Mouse (Mus musculus) ES-E14 (cell line): Measurements from ENCODE around the gene Rpl13. TPM values are rescaled to one million over a fixed set of nuclear protein-coding genes. Genes with fewer than 3 reads are reported as not detected.

Experiments
- DNase-seq: peaks from one replicate; pipeline ENCODE4 v3.0.0-alpha.2; 2013; ENCODE audit warnings: low read depth, low spot score
- H3K27ac ChIP-seq: 2 replicates; pipeline ENCODE4 v1.5.1; 2012; ENCODE audit warnings: low read depth, mild to moderate bottlenecking, low read length, moderate library complexity, mixed read lengths; ENCODE audit not compliant: poor library complexity, insufficient read depth, severe bottlenecking
- H3K36me3 ChIP-seq: 2 replicates; pipeline ENCODE4 v1.6.1; 2012; ENCODE audit warnings: mild to moderate bottlenecking, low read length, moderate library complexity, mixed read lengths; ENCODE audit not compliant: control insufficient read depth, poor library complexity, insufficient read depth, severe bottlenecking
- H3K4me1 ChIP-seq, 2 experiments: fragments of 150-350 bp in 1 of 2; sonication (generic) in 1 of 2; 2 replicates each; pipeline ENCODE4 v1.6.1; 2012; ENCODE audit warnings: low read length in 2 of 2, mild to moderate bottlenecking in 1 of 2, mixed read lengths in 1 of 2; ENCODE audit not compliant: control insufficient read depth in 2 of 2, insufficient read depth in 2 of 2, poor library complexity in 1 of 2
- H3K4me3 ChIP-seq, 2 experiments: fragments of 150-350 bp in 1 of 2; sonication (generic) in 1 of 2; 2 replicates each; pipeline ENCODE4 v1.5.1; 2012; ENCODE audit warnings: low read length in 2 of 2, low read depth in 1 of 2, mild to moderate bottlenecking in 1 of 2, mixed read lengths in 1 of 2; ENCODE audit not compliant: insufficient read depth in 1 of 2, poor library complexity in 1 of 2, severe bottlenecking in 1 of 2
- H3K9ac ChIP-seq: 2 replicates; pipeline ENCODE4 v1.6.1; 2012; ENCODE audit warnings: low read depth, mild to moderate bottlenecking, low read length, mixed read lengths; ENCODE audit not compliant: poor library complexity, insufficient read depth, severe bottlenecking
- H3K9me3 ChIP-seq: fragments of 150-350 bp; sonication (generic); 2 replicates; pipeline ENCODE4 v1.6.1; 2012; ENCODE audit warnings: low read depth, mild to moderate bottlenecking, low read length; ENCODE audit not compliant: control insufficient read depth, insufficient read depth
- CHD2 ChIP-seq: IDR thresholded peaks from 2 replicates; pipeline ENCODE4 v1.6.1; 2014; ENCODE audit warnings: mild to moderate bottlenecking, low read depth, low read length, inconsistent platforms
- HCFC1 ChIP-seq: IDR thresholded peaks from 2 replicates; pipeline ENCODE4 v1.6.1; 2012; ENCODE audit warnings: low read length, inconsistent platforms, borderline replicate concordance; ENCODE audit not compliant: insufficient read depth
- MAFK ChIP-seq: IDR thresholded peaks from 2 replicates; pipeline ENCODE4 v1.6.1; 2014; ENCODE audit warnings: mild to moderate bottlenecking, low read depth, low read length, inconsistent platforms; ENCODE audit not compliant: insufficient read depth
- ZC3H11A ChIP-seq: IDR thresholded peaks from 2 replicates; pipeline ENCODE4 v1.6.1; 2012; ENCODE audit warnings: low read depth, mild to moderate bottlenecking, inconsistent platforms, low read length, borderline replicate concordance
- ZNF384 ChIP-seq: IDR thresholded peaks from 2 replicates; pipeline ENCODE4 v1.6.1; 2012; ENCODE audit warnings: low read depth, low read length, inconsistent platforms
- in situ Hi-C, 2 experiments: fragments of 600-800 bp; cut with MboI; formaldehyde crosslinking; loops; one replicate each; pipeline ENCODE4 v1.15.1; 2025; ENCODE audit warnings: low sequenced_read_pairs in 2 of 2, inconsistent platforms in 1 of 2; ENCODE audit not compliant: unreplicated experiment in 2 of 2
- total RNA-seq: library from RNA; depleted of rRNA; stranded (reverse); fragments of 300-350 nt; gene quantifications from 2 replicates; pipeline ENCODE4 v1.2.3, GENCODE M21; 2012

Rpl13 gene
- total RNA-seq, 1 experiment = 2,912 TPM

DNA sequence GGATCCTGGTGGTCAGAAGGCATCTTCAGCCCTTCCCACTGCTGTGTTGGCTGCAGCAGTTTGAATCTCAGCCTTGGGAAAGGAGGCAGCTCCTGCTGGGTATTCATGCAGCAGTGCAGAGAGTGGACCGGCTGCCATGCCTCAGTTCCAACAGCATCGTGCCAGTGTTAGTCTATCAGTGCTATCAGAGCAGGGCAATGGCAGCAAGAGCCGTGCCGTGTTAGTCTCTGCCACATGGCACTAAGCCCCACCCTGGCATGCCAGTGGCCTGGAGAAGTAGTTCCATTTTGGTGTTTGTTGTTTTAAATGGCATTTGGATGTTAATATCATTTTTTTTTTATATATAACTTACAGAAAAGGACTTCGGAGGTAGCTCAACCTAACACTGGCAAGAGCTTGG, 6.8 kb downstream of the Rpl13 start:
- Histone ChIP-seq H3K9me3 (no peaks in the 10 kb centered on the region), H3K9ac (no peak overlapping the region), H3K36me3 (peaks cover 14% of the 10 kb centered on the region), H3K27ac (no peak overlapping the region), H3K4me1 (no peaks in the 10 kb centered on the region), H3K4me3 (no peak overlapping the region)
- no peak for DNase-seq
- no peak for TF ChIP-seq ZNF384
- no peak for TF ChIP-seq CHD2
- in situ Hi-C loops = no loop called here

DNA sequence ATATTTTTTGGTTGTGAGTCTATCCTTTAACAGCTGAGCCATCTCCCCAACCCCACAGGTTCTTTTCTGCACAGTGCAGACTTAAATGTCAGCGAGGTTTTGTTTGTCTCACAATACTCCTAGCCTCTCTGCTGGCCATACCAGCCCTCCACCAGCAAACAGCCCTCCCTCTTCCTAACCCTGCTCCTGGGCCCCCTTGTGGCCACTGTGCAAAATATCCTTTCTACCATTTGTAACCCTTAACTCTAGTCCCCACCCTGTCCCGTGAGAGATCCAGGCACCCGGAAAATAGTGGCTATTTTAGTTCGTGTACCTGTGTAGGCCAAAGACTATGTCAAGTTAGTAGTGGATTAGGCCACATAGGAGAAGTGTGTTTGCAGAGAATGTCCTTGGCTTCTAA, 8.5 kb downstream of the Rpl13 start:
- 0 out of 2 replicates have a peak, but pooled peaks have one; percentile 21 for TF ChIP-seq MAFK
- TF ChIP-seq ZC3H11A = peak; percentile 37; the same call in 1 of the 2 replicates
- 0 out of 2 replicates have a peak, but pooled peaks have one; percentile 8 for TF ChIP-seq ZNF384
- no peak for TF ChIP-seq CHD2
- peak; percentile 80 for DNase-seq
- no peaks in the 10 kb centered on the region for H3K9me3 ChIP-seq
- H3K4me3 ChIP-seq = no peak overlapping the region
- no peaks in the 10 kb centered on the region for H3K4me1 ChIP-seq
- no peak overlapping the region for H3K27ac ChIP-seq
- in situ Hi-C loops = no loop called here
- no peaks in the 10 kb centered on the region for H3K36me3 ChIP-seq
- H3K9ac ChIP-seq = no peak overlapping the region

DNA sequence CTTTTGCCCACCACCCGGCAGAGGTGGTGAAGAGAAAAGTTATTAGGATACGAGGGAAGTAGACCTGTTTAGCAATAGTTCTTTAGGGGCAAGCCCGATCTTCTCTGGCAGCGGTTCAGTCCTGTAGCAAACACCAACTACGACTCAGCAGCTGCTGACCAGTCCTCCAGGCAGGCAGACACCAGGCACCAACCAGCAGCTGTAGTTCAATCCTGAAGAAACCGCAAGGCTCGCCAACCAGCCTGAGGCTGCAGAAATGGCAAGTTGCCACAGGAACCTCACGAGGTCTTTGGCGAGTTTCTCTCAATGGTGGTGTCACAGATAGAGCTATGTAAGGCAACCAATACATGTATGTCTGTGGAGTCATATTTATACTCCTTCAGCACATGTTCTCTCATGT, 10.7 kb downstream of the Rpl13 start:
- Histone ChIP-seq H3K27ac (no peak overlapping the region), H3K36me3 (no peaks in the 10 kb centered on the region), H3K4me1 (peaks cover 0 to 2% of the 10 kb centered on the region in 2 experiments; a peak in 1 of 4 replicates), H3K9ac (no peak overlapping the region), H3K9me3 (no peaks in the 10 kb centered on the region), H3K4me3 (no peak overlapping the region)
- no peak for TF ChIP-seq HCFC1
- no peak for TF ChIP-seq ZC3H11A
- no peak for TF ChIP-seq MAFK
- TF ChIP-seq ZNF384 = no peak
- TF ChIP-seq CHD2 = no peak
- no peak for DNase-seq
- in situ Hi-C loops = no loop called here

DNA sequence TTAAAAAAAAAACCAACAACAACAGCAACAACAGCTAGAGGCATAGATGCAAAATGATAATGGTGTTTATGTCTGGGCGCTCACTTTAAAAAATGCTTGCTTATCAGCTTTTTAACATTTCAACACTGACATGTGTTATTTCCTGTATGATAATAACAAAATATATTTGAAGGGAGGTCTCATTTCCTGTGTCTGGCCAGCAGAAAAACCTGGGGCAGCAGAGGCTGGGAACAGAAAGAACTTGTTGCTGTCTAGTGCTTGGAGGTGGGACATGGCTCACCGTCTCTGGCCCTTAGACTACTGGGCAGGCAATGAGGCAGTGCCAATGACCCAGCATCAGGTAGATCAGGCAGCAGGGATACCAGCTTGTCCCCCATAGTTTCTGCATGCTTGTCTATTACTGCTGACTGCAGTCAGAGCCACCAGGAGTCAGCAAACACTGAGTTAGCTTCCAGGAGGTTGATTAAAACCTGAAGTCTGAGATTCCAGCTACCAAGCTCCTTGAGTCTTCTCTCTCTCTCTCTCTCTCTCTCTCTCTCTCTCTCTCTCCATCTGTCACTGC, 11.8 kb downstream of the Rpl13 start:
- no peak for TF ChIP-seq ZC3H11A
- TF ChIP-seq ZNF384 = no peak
- no peak for TF ChIP-seq MAFK
- no peak for TF ChIP-seq CHD2
- TF ChIP-seq HCFC1 = no peak
- Histone ChIP-seq H3K4me3 (no peak overlapping the region), H3K9ac (no peak overlapping the region), H3K4me1 (peaks cover 0 to 3% of the 10 kb centered on the region in 2 experiments; a peak in 1 of 4 replicates), H3K36me3 (no peaks in the 10 kb centered on the region), H3K27ac (no peak overlapping the region), H3K9me3 (no peaks in the 10 kb centered on the region)
- no peak for DNase-seq
- in situ Hi-C loops = no loop called here

DNA sequence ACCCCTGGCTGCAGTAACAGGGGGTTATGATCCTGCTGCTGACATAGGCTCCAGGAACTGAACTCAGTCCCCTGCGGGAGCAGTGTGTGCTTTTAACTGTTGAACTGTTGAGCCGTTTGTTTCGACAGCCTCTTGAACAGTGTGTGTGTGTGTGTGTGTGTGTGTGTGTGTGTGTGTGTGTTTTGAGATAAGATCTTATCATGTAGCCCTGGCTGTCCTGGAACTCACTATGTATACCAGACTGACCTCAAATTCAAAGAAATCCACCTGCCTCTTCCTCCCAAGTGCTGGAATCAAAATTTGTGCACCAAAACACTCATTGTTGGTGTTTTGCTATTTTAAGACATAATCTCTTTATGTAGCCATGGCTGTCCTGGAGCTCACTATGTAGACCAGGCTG, 12.5 kb downstream of the Rpl13 start:
- H3K9ac ChIP-seq = no peak overlapping the region
- no peak for DNase-seq
- no peak for TF ChIP-seq ZNF384
- peaks cover 0 to 3% of the 10 kb centered on the region in 2 experiments; a peak in 1 of 4 replicates for H3K4me1 ChIP-seq
- H3K36me3 ChIP-seq = no peaks in the 10 kb centered on the region
- H3K4me3 ChIP-seq = no peak overlapping the region
- in situ Hi-C loops = no loop called here
- H3K27ac ChIP-seq = no peak overlapping the region
- no peaks in the 10 kb centered on the region for H3K9me3 ChIP-seq
